Mouse (Mus musculus) spleen, adult 2 months (tissue): ENCODE results near the gene Tle4.

Source experiments
- CTCF ChIP-seq: fragments of 200-500 bp; IDR thresholded peaks from 2 replicates; pipeline ENCODE4 v1.5.1; 2011; ENCODE audit warnings: mild to moderate bottlenecking, inconsistent platforms; ENCODE audit not compliant: insufficient read depth, insufficient read length, insufficient replicate concordance; ENCODE audit errors: extremely low read depth
- POLR2A ChIP-seq: fragments of 200-500 bp; IDR thresholded peaks from 2 replicates; pipeline ENCODE4 v1.6.1; 2011; ENCODE audit warnings: low read depth, low read length, inconsistent platforms

- no peak for TF ChIP-seq CTCF
- no peak for TF ChIP-seq POLR2A
Observed at GRCm38 (mm10) chr19:14620534-14620933, 22.7 kb upstream of the Tle4 start.
